Mouse (Mus musculus) layer of hippocampus, adult 9-11 months (tissue): ENCODE data around the gene Gnat3.

Experiments
- DNase-seq: peaks from one replicate; pipeline ENCODE4 v3.0.0; 2022

Gene Gnat3

DNA sequence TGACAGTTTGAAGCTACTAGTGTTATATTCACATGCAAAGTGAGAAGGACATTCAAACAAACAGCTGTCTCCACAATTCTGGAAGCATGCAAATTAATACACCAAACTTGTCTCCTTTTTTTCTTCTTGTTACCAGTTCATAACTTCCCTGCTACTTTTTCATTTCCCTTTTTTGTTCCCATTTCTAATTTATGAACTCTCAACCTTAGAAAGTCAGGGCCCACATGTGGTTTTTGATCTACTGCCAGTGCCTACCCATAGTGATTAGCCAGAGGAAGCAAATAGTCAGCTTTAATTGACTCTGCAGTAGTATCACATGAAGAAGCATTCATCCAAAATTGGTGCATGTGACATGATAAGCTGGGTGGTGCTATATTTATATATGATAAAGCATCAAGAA is 44.7 kb downstream of the Gnat3 start:
- DNase-seq: no peak

DNA sequence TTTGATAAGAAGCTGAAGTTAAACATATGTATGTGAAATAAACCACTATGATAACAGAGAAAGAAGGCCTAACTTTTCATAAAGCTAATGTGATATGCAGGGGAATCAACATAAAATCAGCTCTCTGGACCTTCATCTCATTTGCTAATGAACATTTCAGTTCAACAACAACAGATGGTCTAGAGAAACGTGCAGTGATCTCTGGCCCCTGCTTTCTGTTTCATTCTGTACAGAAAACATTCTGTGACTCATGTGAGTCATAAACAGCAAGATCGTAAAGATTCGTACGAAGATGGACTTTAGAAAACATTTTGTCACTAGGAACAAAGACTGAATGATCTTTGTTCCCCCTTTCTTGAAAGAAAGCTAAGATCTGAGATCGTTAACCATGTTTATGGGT is 48.0 kb downstream of the Gnat3 start:
- no peak for DNase-seq

DNA sequence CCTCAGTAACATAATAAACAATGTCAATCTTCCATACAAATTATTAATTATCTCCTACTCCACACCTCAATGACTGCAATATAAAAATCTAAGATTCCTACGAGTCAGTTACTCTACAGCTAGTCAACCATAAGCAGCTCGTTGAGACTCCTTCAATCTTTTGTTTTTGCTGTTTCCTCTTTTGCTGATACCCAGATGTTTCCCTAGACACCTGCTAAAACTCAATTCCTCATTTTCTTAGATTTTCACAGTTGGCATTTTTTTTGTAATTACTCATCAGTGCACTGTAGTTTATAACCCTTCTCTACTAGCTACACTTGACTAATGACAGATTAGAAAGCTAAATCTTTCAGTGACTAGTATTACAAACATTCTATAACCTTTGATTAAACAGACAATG is 50.8 kb downstream of the Gnat3 start:
- no peak for DNase-seq

DNA sequence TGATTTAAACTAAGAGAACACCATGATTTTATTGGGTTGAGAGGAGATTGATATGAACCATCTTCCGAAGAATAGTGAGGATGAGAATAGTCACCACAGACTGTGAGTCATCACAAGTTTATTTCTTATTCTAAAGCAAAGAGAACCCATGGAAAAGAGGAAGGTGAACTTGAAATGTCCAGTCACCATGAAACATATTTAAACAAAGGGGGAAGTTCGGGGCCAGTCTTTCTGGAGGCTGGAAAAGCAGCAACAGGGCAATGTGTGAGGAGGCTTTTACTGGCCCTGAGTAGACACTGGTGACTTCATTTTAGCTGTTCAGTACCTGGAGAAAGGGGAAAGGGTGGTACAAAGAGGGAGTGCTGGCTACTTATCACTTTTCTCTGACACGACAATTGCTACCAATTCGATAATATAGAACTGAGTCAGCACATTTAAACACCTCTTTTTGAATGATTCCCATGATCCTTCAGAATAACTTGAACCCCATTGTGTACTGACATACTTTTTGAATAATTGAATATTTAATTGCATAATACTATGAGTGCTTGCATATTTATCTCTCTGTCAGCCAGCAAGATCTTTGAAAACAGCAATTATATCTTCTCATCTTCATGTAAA is 52.0 kb downstream of the Gnat3 start:
- DNase-seq: no peak

DNA sequence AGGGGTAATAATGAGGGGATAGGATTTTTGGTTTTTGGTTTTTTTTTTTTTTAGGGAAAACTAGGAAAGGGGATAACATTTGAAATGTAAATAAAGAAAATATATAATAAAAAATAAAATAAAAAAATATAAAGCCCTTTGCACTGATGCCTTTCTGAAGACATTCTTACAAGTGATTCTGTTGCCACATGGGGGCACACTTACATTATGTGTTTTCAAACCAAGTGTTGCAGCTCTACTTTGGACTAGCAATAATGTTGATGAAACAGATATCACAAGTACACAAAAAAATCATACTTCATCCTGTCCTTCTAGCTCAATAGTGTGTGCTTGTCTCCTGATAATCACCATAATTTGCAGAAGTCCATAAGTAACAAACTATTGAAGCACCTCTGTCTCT is 61.0 kb downstream of the Gnat3 start:
- DNase-seq: peak; percentile 12

DNA sequence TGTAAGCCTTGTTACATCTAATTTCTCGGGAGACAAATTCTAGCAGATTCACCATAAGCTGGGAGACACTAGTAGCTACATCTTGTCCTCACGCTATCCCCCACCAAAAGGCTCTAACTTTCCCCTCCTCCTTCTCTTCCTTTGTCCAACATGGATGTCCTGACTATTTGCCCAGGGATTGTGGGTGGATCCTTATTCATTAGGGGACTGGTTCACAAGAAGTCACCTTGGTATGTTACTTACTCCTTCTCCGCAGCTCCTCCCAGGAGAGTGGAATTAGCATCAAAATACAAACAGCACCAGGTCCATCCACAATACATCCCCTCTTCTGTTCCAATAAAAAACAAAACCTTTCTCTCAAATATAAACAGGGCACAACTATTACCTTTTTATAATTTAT is 65.2 kb downstream of the Gnat3 start:
- DNase-seq: no peak

DNA sequence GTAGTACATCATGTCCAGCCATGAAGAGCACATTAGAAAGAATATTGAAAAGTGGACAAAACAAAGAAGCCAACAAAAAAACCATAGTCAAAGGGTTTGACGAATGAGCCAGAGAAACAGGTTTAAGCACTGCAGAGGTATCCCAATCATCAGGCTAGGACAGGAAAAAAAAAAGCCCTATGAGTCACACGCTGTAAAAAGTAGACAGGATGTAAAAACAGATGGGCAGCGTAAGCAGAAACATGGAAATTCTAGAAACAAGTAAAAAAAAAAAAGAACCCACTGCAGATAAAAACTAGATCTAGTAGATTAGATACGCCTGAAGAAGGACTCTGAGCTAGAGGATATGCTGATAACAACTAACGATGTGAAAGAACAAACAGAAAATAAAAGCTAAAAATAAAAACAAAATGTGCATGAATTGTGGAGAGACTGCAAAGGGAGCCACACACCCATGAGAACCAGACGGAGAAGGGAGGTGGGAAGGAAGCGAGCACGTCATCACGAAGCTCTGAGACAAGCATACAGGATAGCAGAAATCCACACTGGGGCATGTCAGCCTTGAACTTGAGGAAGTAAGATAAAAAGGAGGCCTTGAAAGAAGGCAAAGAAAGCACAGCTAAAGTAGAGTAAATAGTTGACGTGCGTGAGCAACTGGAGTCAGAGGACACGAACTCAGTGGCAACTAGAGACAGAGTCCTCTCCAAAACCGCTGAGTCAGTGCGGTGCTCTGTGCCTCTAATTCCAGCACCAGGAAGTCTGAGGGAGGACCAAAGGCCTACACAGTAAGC is 73.7 kb downstream of the Gnat3 start:
- DNase-seq: peak; percentile 25

DNA sequence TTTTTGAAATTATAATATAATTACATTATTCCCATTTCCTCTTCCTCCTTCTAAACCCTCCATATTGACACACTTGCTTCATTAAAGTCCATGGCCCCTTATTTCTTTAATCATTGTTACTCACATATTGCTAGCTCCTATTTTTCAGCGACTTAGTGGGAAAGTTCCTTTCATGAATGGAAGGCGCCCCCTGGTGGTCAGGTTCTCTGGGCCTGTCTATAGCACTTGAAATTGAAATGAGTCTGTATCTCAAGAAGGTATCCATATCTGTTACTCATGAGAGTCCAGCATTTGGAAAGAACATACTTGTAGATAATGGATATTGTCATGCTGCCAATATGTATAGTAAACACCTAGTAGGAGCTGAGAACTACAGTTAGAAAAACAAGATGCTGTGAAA is 80.7 kb downstream of the Gnat3 start:
- peak; percentile 19 for DNase-seq

DNA sequence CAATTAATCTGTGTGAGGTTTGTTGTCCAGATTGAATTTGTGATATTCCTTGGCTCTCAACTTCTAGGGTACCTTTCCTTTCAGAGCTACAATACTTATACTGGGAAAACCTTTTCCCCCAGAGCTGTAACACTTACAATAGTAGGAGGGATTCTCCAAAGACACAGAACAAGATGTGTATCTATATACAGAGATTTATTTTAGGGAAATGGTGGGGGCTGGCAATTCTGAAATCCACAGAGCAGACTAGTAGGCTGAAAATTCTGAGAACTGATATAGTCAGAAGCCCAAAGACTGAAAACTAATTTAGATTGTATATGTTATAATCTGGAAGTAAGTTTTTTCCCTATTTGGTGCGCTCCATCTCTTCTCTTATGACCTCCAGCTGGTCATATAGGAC is 86.5 kb downstream of the Gnat3 start:
- no peak for DNase-seq

DNA sequence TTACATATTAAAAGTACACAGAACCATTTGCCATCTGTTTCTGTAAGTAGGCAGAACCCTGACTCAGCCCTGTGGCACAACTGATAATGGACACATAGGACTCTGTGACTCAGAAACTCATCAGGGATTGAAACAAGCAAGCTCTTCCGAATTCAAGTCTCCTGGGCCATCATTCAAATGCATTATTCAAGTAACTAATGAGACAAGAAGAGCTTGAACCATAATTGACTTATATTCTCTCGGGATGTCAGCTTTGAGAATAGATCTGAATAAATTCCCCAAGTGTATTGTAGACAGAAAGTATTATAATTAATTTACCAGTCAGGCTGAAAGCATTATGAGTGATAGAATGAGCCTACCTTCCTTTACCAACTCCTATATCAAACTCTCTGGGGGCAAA is 93.0 kb downstream of the Gnat3 start:
- DNase-seq: no peak
